Mouse (Mus musculus): Measurements from ENCODE around the gene Olfr890.
"Not testable (repeated sequence)": the region's sequence is repeated elsewhere in the genome, so short reads cannot be mapped to it uniquely, and the experiment has no call there.

Olfr890 gene

GRCm38 (mm10) chr9:38142217-38142616 is at the start of gene Olfr890:
TSS of gene Olfr890 (plus strand) at chr9:38142517.
- no peak for DNase-seq

GRCm38 (mm10) chr9:38107828-38108227 is 34.5 kb upstream of the Olfr890 start, which contains the start of gene Olfr888:
TSS of gene Olfr888 (plus strand) at chr9:38108128.
- no peak for DNase-seq

- DNase-seq, result no peak
These were observed 27.4 kb upstream of the Olfr890 start, which contains the start of gene Olfr889 for GRCm38 (mm10) chr9:38114898-38115297. TSS of gene Olfr889 (plus strand) at chr9:38115198.

GRCm38 (mm10) chr9:38168341-38168740 is 26.0 kb downstream of the Olfr890 start:
- DNase-seq, result not testable (repeated sequence)

GRCm38 (mm10) chr9:38180721-38181120 is 38.4 kb downstream of the Olfr890 start, which contains the start of gene Olfr891:
TSS of gene Olfr891 (minus strand) at chr9:38180821.
- DNase-seq, result no peak
